Mouse (Mus musculus) kidney, postnatal 0 days (tissue): Measurements from ENCODE around the gene Nmnat1. TPM values are rescaled to one million over a fixed set of nuclear protein-coding genes. Genes with fewer than 3 reads are reported as not detected.
"Not testable (repeated sequence)": the region's sequence is repeated elsewhere in the genome, so short reads cannot be mapped to it uniquely, and the experiment has no call there.

Experiments
- ATAC-seq: fragments of 200-750 bp; cut with Nextera tagmentation; replicated peaks from 2 replicates; pipeline ENCODE4 v1.8.0; 2017; ENCODE audit warnings: low read depth, moderate number of reproducible peaks, moderate TSS enrichment, moderate library complexity; ENCODE audit not compliant: low FRiP score
- DNase-seq: peaks from one replicate; pipeline ENCODE4 v3.0.0-alpha.2; 2016; ENCODE audit warnings: low spot score
- H3K27ac ChIP-seq: fragments of 300-500 bp; sonication (generic); 2 replicates; pipeline ENCODE4 v1.5.1; 2014; ENCODE audit warnings: mild to moderate bottlenecking
- H3K27me3 ChIP-seq: fragments of 300-500 bp; sonication (generic); 2 replicates; pipeline ENCODE4 v1.6.1; 2014; ENCODE audit warnings: low read length, mixed read lengths; ENCODE audit not compliant: insufficient read depth
- H3K36me3 ChIP-seq: fragments of 300-500 bp; sonication (generic); 2 replicates; pipeline ENCODE4 v1.6.1; 2014; ENCODE audit warnings: low read length, mixed read lengths; ENCODE audit not compliant: insufficient read depth
- H3K4me1 ChIP-seq: fragments of 300-500 bp; sonication (generic); replicated peaks from 2 replicates; pipeline ENCODE4 v1.6.1; 2014; ENCODE audit warnings: antibody characterized with exemption, low read length, mixed read lengths; ENCODE audit not compliant: insufficient read depth
- H3K4me2 ChIP-seq: fragments of 300-500 bp; sonication (generic); 2 replicates; pipeline ENCODE4 v1.6.1; 2014; ENCODE audit warnings: mild to moderate bottlenecking, low read length, moderate library complexity, mixed read lengths
- H3K4me3 ChIP-seq: fragments of 300-500 bp; sonication (generic); replicated peaks from 2 replicates; pipeline ENCODE4 v1.5.1; 2014; ENCODE audit warnings: low read depth, low read length
- H3K9ac ChIP-seq: fragments of 300-500 bp; sonication (generic); 2 replicates; pipeline ENCODE4 v1.6.1; 2014; ENCODE audit warnings: low read depth, low read length
- H3K9me3 ChIP-seq: fragments of 300-500 bp; sonication (generic); replicated peaks from 2 replicates; pipeline ENCODE4 v1.6.1; 2016; ENCODE audit warnings: low read length, inconsistent platforms, mixed read lengths
- CTCF ChIP-seq: IDR thresholded peaks from 2 replicates; pipeline ENCODE4 v1.5.1; 2016; ENCODE audit warnings: antibody characterized with exemption, low read depth, mild to moderate bottlenecking, moderate library complexity
- WGBS: fragments of 180-500 bp; shearing (Covaris S2); extraction: QIAGEN DNeasy Blood & Tissue Kit; methylation state at CpG from one replicate; pipeline ENCODE4 v1.1.7; 2014; 5-methylcytosine and 5-hydroxymethylcytosine counted together
- polyA plus RNA-seq: library from polyadenylated mRNA; unstranded; fragments of >200 nt; fragmentation: Nextera tagmentation; extraction: Ambion mirVana; gene quantifications from 2 replicates; pipeline ENCODE4 v1.2.1, GENCODE M21; 2015

The Nmnat1 gene
- polyA plus RNA-seq, 1 experiment from 2014 or later = 9.6 TPM

GRCm38 (mm10) chr4:149444465-149444864 is 40.5 kb downstream of the Nmnat1 start:
- WGBS = 42% methylated on average over 1 of the region's 1 CpGs
- DNase-seq = no peak
- Histone ChIP-seq H3K9ac (no peak overlapping the region), H3K4me1 (peaks cover 13% of the 10 kb centered on the region), H3K4me3 (no peak overlapping the region), H3K27me3 (no peaks in the 10 kb centered on the region), H3K36me3 (no peaks in the 10 kb centered on the region), H3K4me2 (peak overlapping the region; percentile 58; the same call in 1 of the 2 replicates), H3K9me3 (no peaks in the 10 kb centered on the region), H3K27ac (no peak overlapping the region)
- no peak for ATAC-seq
- no peak for TF ChIP-seq CTCF

- no peak for DNase-seq
- no peak overlapping the region for H3K4me2 ChIP-seq
- TF ChIP-seq CTCF = no peak
- H3K9ac ChIP-seq = no peak overlapping the region
- no peaks in the 10 kb centered on the region for H3K36me3 ChIP-seq
- no peaks in the 10 kb centered on the region for H3K27me3 ChIP-seq
- no peak overlapping the region for H3K4me3 ChIP-seq
- H3K4me1 ChIP-seq = peaks cover 13% of the 10 kb centered on the region
- H3K27ac ChIP-seq = no peak overlapping the region
- 38% methylated on average over 3 of the region's 3 CpGs for WGBS
- no peak for ATAC-seq
- no peaks in the 10 kb centered on the region for H3K9me3 ChIP-seq
These were observed 42.6 kb downstream of the Nmnat1 start for GRCm38 (mm10) chr4:149442436-149442835.

- Histone ChIP-seq H3K27ac (no peak overlapping the region), H3K4me2 (no peak overlapping the region), H3K4me1 (peaks cover 10% of the 10 kb centered on the region), H3K9ac (no peak overlapping the region), H3K27me3 (no peaks in the 10 kb centered on the region), H3K4me3 (no peak overlapping the region), H3K9me3 (no peaks in the 10 kb centered on the region), H3K36me3 (no peaks in the 10 kb centered on the region)
- no peak for TF ChIP-seq CTCF
- DNase-seq (peak; percentile 47), ATAC-seq (no peak)
- 20% methylated on average over 8 of the region's 8 CpGs for WGBS
These were observed 44.4 kb downstream of the Nmnat1 start for GRCm38 (mm10) chr4:149440576-149440975.

- DNase-seq, H3K4me1 ChIP-seq, H3K4me3 ChIP-seq, H3K36me3 ChIP-seq, H3K9ac ChIP-seq, H3K4me2 ChIP-seq, ATAC-seq, H3K27ac ChIP-seq, H3K27me3 ChIP-seq, H3K9me3 ChIP-seq: not testable (repeated sequence)
- WGBS = 84% methylated on average over 1 of the region's 1 CpGs
These were observed 53.1 kb downstream of the Nmnat1 start for GRCm38 (mm10) chr4:149431887-149432286.

- H3K4me2 ChIP-seq = no peak overlapping the region
- H3K4me3 ChIP-seq = no peak overlapping the region
- ATAC-seq (no peak), DNase-seq (no peak)
- no peaks in the 10 kb centered on the region for H3K4me1 ChIP-seq
- no peaks in the 10 kb centered on the region for H3K27me3 ChIP-seq
- H3K9ac ChIP-seq = no peak overlapping the region
- WGBS = 80% methylated on average over 5 of the region's 5 CpGs
- H3K9me3 ChIP-seq = no peaks in the 10 kb centered on the region
- no peak for TF ChIP-seq CTCF
- no peak overlapping the region for H3K27ac ChIP-seq
- no peaks in the 10 kb centered on the region for H3K36me3 ChIP-seq
These were observed 55.4 kb downstream of the Nmnat1 start for GRCm38 (mm10) chr4:149429592-149429991.

GRCm38 (mm10) chr4:149426325-149427199 is 58.4 kb downstream of the Nmnat1 start, which contains the start of gene Ube4b:
Ube4b (minus strand) TSS chr4:149426749.
- Histone ChIP-seq H3K4me3 (peak within 1 kb of the TSS; percentile 77), H3K4me2 (peak within 1 kb of the TSS; percentile 70), H3K9ac (peak within 1 kb of the TSS; percentile 83), H3K9me3 (no peaks in the 10 kb centered on the region), H3K27ac (peak within 1 kb of the TSS; percentile 96), H3K36me3 (no peaks in the 10 kb centered on the region), H3K27me3 (no peaks in the 10 kb centered on the region), H3K4me1 (peaks cover 6% of the 10 kb centered on the region; the same call in 1 of the 2 replicates)
- peak; percentile 98 for DNase-seq
- no peak for TF ChIP-seq CTCF
- WGBS = under 1% methylated on average over 46 of the region's 50 CpGs
- ATAC-seq = peak; percentile 92
